Mouse (Mus musculus) Patski (cell line): ENCODE measurements around the gene Zfp143. TPM values are rescaled to one million over a fixed set of nuclear protein-coding genes. Genes with fewer than 3 reads are reported as not detected.
"Not testable (repeated sequence)": the region's sequence is repeated elsewhere in the genome, so short reads cannot be mapped to it uniquely, and the experiment has no call there.

Source experiments
- ATAC-seq: fragments of 100-300 bp; one replicate; pipeline ENCODE4 v1.8.0; 2021
- CTCF ChIA-PET: fragments of 350-600 bp; sonication (Branson Sonifier 250); formaldehyde crosslinking; loops from one replicate; lab custom pipeline; 2022; ENCODE audit warnings: inconsistent platforms; lab: Charles Lee
- POLR2A ChIA-PET: fragments of 350-600 bp; sonication (Branson Sonifier 250); formaldehyde crosslinking; loops from one replicate; lab custom pipeline; 2022; ENCODE audit warnings: antibody characterized with exemption, inconsistent platforms; lab: Charles Lee
- DNase-seq: peaks from one replicate; pipeline ENCODE4 v3.0.0-alpha.2; 2011; ENCODE audit warnings: low read depth, low spot score
- H3K27me3 ChIP-seq: fragments of 371-371 bp; one replicate; pipeline ENCODE4 v1.5.1; 2021
- CTCF ChIP-seq: fragments of 100-300 bp; IDR thresholded peaks from one replicate; pipeline ENCODE4 v1.5.1; 2021
- in situ Hi-C: fragments of 300-500 bp; cut with MboI; formaldehyde crosslinking; loops from 3 replicates; pipeline ENCODE4 v1.11.1; 2018; ENCODE audit warnings: low pct_unique_long_range_greater_than_20kb, mixed read lengths
- polyA plus RNA-seq: library from polyadenylated mRNA; unstranded; gene quantifications from one replicate; pipeline ENCODE4 v1.2.3, GENCODE M21; 2021

The Zfp143 gene
- polyA plus RNA-seq, 1 experiment from 2014 or later: 12.5 TPM

DNA sequence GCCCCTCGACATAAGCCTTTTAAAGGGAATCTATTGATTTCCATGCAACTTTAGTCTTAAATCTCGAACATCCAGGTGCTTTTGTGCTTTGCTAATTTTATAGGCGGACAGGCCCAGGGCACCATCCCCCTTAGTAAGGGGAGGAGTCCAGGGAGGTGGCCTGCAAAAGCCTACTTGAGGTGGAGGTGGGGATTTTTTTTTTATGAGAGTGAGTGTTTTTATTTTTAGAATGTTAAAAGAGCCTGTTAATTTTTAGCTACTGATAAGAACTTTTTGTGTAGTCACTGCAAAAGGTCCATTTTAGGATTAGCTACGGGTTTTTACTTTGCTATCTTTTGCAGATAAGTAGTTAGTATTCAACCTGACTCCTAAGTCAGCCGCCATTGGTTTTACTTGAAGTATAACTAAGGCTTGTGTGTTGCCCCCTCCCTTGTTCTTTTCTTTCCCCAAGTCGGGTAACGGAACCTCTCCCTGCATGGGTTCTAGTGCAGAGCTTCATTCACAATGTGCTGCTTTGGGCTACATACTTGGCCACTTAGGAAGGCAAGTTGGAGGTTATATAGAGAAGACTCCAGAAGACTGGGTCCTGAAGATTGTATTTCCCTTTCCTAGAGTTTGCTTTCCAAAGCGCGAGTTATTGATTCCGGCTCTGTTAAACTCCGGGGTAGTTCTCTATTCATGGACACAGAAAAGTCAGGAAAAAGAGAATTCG is 63.0 kb downstream of the Zfp143 start:
- ChIA-PET CTCF (interaction anchor here (2.1 to 2.2 kb wide), 2 partner anchors 24 to 40 kb away, joined by 5 to 6 read pairs; no protein-coding TSS in a partner anchor), POLR2A (interaction anchor here (1.1 kb wide), 1 partner anchor 63 kb away, joined by 4 read pairs; the partner anchor contains the start of gene Zfp143)
- DNase-seq (no peak), ATAC-seq (no peak)
- H3K27me3 ChIP-seq: no peaks in the 10 kb centered on the region
- TF ChIP-seq CTCF: no peak
- in situ Hi-C loops: no loop called here

DNA sequence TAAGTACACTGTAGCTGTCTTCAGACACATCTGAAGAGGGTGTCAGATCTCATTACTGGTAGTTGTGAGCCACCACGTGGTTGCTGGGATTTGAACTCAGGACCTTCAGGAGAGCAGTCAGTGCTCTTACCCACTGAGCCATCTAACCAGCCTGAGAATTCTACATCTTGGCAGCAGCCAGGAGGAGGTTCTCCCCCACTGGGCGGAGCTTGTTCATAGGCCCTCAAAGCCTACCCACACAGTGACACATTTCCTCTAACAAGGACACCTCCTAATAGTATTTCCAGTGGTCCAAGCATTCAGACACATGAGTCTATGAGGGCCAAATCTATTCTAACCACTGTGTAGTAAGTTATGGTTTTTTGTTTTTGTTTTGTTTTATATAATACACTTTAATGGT is 67.5 kb downstream of the Zfp143 start:
- no peaks in the 10 kb centered on the region for H3K27me3 ChIP-seq
- CTCF ChIA-PET: interaction anchor here (1.2 to 1.6 kb wide), 2 partner anchors 10 to 33 kb away, joined by 3 to 8 read pairs; no protein-coding TSS in a partner anchor
- no peak for TF ChIP-seq CTCF
- DNase-seq (no peak), ATAC-seq (no peak)
- POLR2A ChIA-PET: interaction anchor here (0.6 kb wide), 1 partner anchor 186 kb away, joined by 3 read pairs; no protein-coding TSS in a partner anchor
- in situ Hi-C loops: no loop called here

DNA sequence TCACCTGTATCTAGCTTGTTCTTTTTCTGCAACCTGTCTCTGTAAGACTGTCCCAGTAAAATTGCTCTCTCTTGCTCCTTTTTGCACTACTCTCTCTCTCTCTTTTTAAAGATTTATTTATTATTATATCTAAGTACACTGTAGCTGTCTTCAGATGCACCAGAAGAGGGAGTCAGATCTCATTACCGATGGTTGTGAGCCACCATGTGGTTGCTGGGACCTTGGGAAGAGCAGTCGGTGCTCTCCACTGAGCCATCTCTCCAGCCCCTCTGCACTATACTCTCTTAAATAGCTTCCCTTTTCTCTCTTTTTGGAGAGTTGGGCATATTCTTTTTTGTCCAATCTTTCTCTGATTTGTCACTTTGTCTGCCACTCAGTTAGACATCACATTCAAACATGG is 71.3 kb downstream of the Zfp143 start:
- POLR2A ChIA-PET, in situ Hi-C loops, H3K27me3 ChIP-seq, DNase-seq, ATAC-seq: not testable (repeated sequence)
- CTCF ChIA-PET: interaction anchor here (1.4 kb wide), 1 partner anchor 31 kb away, joined by 3 read pairs; no protein-coding TSS in a partner anchor
- TF ChIP-seq CTCF: peak; percentile 52

DNA sequence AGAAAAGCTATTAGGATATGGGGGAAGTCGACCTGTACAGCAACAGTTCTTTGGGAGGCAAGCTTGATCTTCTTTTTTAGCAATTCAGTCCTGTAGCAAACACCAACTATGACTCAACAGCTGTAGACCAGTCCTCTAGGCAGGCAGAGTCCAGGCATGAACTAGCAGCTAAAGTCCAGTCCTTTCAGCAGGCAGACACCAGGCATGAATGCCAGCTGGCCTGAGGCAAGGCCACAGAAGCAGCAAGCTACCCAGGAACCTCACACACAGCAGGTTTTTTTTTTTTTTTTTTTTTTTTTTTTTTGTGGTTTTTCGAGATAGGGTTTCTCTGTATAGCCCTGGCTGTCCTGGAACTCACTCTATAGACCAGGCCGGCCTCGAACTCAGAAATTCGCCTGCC is 73.0 kb downstream of the Zfp143 start:
- CTCF ChIA-PET: interaction anchor here (0.8 kb wide), 1 partner anchor 18 kb away, joined by 3 read pairs; no protein-coding TSS in a partner anchor
- POLR2A ChIA-PET: no interaction called here
- in situ Hi-C loops: no loop called here

DNA sequence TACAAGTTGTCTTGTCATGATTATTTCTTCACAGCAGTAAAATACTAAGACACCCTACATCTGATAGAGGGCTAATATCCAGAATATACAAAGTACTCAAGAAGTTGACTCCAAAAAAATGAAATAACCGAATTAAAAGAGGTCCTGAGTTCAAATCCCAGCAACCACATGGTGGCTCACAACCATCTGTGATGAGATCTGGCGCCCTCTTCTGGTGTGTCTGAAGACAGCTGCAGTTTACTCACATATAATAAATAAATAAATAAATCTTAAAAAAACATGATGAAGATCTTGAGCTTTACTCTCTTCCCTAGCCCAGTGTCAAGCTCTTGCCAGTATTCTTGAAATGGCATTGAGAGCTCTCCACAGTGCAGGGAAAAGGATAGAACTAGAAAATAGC is 77.5 kb downstream of the Zfp143 start:
- POLR2A ChIA-PET: interaction anchor here (0.6 to 0.9 kb wide), 2 partner anchors 15 to 55 kb away, joined by 3 read pairs; no protein-coding TSS in a partner anchor
- in situ Hi-C loops: no loop called here

More for the DNA sequence above, 73.0 kb downstream of the Zfp143 start:
- no peak for DNase-seq
- no peak for ATAC-seq
- TF ChIP-seq CTCF: no peak
- no peaks in the 10 kb centered on the region for H3K27me3 ChIP-seq

DNA sequence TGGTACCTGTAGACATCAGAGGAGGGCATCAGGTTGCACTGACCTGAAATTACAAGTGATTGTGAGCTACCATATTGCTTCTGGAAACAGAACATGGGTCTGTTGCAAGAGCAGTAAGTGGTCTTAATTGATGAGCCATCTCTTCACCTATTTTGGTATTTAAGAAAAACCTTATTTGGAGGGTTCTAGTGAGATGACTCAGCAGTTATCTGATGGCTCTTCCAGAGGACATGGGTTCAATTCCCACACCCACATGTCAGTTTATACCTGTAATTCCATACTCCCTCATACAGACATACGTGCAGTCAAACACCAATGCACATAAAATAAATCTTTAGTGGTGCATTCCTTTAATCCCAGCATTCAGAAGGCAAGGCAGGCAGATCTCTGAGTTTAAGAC is 82.8 kb downstream of the Zfp143 start:
- TF ChIP-seq CTCF: no peak
- CTCF ChIA-PET: interaction anchor here (1.4 kb wide), 1 partner anchor 13 kb away, joined by 4 read pairs; no protein-coding TSS in a partner anchor
- in situ Hi-C loops: loop anchor here (10.0 kb wide), 1 partner anchor 169 kb away; no protein-coding TSS in a partner anchor
- no peaks in the 10 kb centered on the region for H3K27me3 ChIP-seq
- ATAC-seq: no peak
- DNase-seq: no peak
- POLR2A ChIA-PET: no interaction called here

More for the DNA sequence above, 77.5 kb downstream of the Zfp143 start:
- CTCF ChIA-PET: interaction anchor here (0.9 to 2.5 kb wide), 7 partner anchors 9 to 70 kb away, joined by 3 to 8 read pairs (median 4); partner anchors contain the start of gene Wee1
- TF ChIP-seq CTCF: peak; percentile 69
- DNase-seq: no peak
- H3K27me3 ChIP-seq: no peaks in the 10 kb centered on the region
- ATAC-seq: no peak

Other genes with a start within 250 kb of the Zfp143 start
- not detected for gene Scube2, start 195.5 kb upstream of the Zfp143 start, polyA plus RNA-seq
- 112 TPM for gene Dennd5a, start 100.7 kb upstream of the Zfp143 start, polyA plus RNA-seq
- 42.8 TPM for gene Tmem41b, start 74.3 kb upstream of the Zfp143 start, polyA plus RNA-seq
- gene Ipo7, start 42.9 kb upstream of the Zfp143 start, polyA plus RNA-seq: 98.5 TPM
- gene Wee1, start 60.8 kb downstream of the Zfp143 start, polyA plus RNA-seq: 28.5 TPM
- 34.0 TPM for gene Swap70, start 160.5 kb downstream of the Zfp143 start, polyA plus RNA-seq